Mouse (Mus musculus) erythroid progenitor cell, adult 5-6 weeks (primary cell): ENCODE data around the gene Nck2. TPM values are rescaled to one million over a fixed set of nuclear protein-coding genes. Genes with fewer than 3 reads are reported as not detected.
A peak's percentile ranks its signal among the peaks of the same experiment; 100 is the strongest.

Source experiments
- ATAC-seq: replicated peaks from 2 replicates; pipeline ENCODE4 v1.8.0; 2016; ENCODE audit warnings: moderate number of reproducible peaks, mild to moderate bottlenecking, moderate TSS enrichment, inconsistent platforms; ENCODE audit not compliant: poor library complexity, low FRiP score, severe bottlenecking
- total RNA-seq, 2 experiments: library from RNA; stranded (forward) in 1 of 2; stranded (reverse) in 1 of 2; fragments of 150-400 nt in 1 of 2; fragments of 186-747, 209-891 nt in 1 of 2; gene quantifications; 2 replicates each; pipeline versions ENCODE4 v1.2.3 to v1.2.4; 2015 to 2017; ENCODE audit warnings: low replicate concordance in 2 of 2

The Nck2 gene
- total RNA-seq (2015; ENCODE audit: low replicate concordance): 1.8 and 3.4 TPM in 2 replicates
- 1.2 and 5.3 TPM in 2 replicates for total RNA-seq (2017; ENCODE audit: low replicate concordance)

- ATAC-seq: no peak
Measured at GRCm38 (mm10) chr1:43444531-43444930, at the start of gene Nck2. Gene Nck2 (plus strand): TSS chr1:43444579.

GRCm38 (mm10) chr1:43395040-43395439 lies 49.3 kb upstream of the Nck2 start:
- no peak for ATAC-seq

GRCm38 (mm10) chr1:43395799-43396198 lies 48.6 kb upstream of the Nck2 start:
- no peak for ATAC-seq

GRCm38 (mm10) chr1:43396522-43396921 lies 47.9 kb upstream of the Nck2 start:
- ATAC-seq: no peak

- no peak for ATAC-seq
Measured at GRCm38 (mm10) chr1:43397096-43397495, 47.3 kb upstream of the Nck2 start.

GRCm38 (mm10) chr1:43398738-43399601 lies 45.4 kb upstream of the Nck2 start:
- no peak for ATAC-seq

- ATAC-seq: peak; percentile 25; the same call in 1 of the 2 replicates
Measured at GRCm38 (mm10) chr1:43399602-43400216, 44.7 kb upstream of the Nck2 start.

- ATAC-seq: no peak
Measured at GRCm38 (mm10) chr1:43400655-43401054, 43.7 kb upstream of the Nck2 start.

- ATAC-seq: no peak
Measured at GRCm38 (mm10) chr1:43403341-43403740, 41.0 kb upstream of the Nck2 start.

- no peak for ATAC-seq
Measured at GRCm38 (mm10) chr1:43404693-43405678, 39.4 kb upstream of the Nck2 start.

GRCm38 (mm10) chr1:43409019-43409418 lies 35.4 kb upstream of the Nck2 start:
- no peak for ATAC-seq

GRCm38 (mm10) chr1:43412825-43413224 lies 31.6 kb upstream of the Nck2 start:
- ATAC-seq: no peak

- ATAC-seq: no peak
Measured at GRCm38 (mm10) chr1:43413298-43413697, 31.1 kb upstream of the Nck2 start.

GRCm38 (mm10) chr1:43413749-43414148 lies 30.6 kb upstream of the Nck2 start:
- no peak for ATAC-seq

- ATAC-seq: peak; percentile 56; the same call in 1 of the 2 replicates
Measured at GRCm38 (mm10) chr1:43414228-43414627, 30.2 kb upstream of the Nck2 start.

- no peak for ATAC-seq
Measured at GRCm38 (mm10) chr1:43414971-43415370, 29.4 kb upstream of the Nck2 start.

GRCm38 (mm10) chr1:43422969-43423748 lies 21.2 kb upstream of the Nck2 start:
- no peak for ATAC-seq

- no peak for ATAC-seq
Measured at GRCm38 (mm10) chr1:43426526-43426925, 17.9 kb upstream of the Nck2 start.

GRCm38 (mm10) chr1:43426993-43427535 lies 17.3 kb upstream of the Nck2 start:
- no peak for ATAC-seq
